Mouse (Mus musculus): ENCODE measurements at regions not wholly inside any gene's neighbourhood (a gene's known extent, or its start where the extent isn't known, plus 50 kb on each side); places are given as distances from the start of the nearest gene placed in this dataset.

- DNase-seq (ENCODE audit: low read depth, low spot score): no peak
These were observed 230.6 kb downstream of the Snx10 start for GRCm38 (mm10) chr6:51754239-51754681.

- DNase-seq (ENCODE audit: low read depth, low spot score): no peak
These were observed 233.4 kb downstream of the Snx10 start for GRCm38 (mm10) chr6:51757131-51757530.

DNA sequence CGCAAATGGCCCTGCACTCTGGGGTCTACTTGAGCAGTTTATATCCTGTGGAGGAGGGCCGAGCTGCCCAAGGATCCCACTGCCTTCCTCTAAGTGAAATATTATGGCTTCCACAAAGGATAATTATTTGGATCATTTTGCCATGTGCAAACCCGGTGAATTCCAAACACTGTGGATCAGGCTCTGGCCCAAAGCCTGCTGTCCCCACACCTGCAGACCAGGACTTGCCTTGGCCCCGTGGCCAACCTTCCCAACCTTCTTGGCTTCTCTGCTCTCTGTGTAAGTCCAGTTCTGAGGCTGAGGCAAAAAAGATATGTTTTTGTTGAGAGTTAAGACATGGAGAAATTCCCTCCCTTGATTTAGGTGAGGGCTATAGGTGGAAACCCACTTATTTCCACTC, 234.0 kb downstream of the Snx10 start:
- no peak for DNase-seq (ENCODE audit: low read depth, low spot score)

DNA sequence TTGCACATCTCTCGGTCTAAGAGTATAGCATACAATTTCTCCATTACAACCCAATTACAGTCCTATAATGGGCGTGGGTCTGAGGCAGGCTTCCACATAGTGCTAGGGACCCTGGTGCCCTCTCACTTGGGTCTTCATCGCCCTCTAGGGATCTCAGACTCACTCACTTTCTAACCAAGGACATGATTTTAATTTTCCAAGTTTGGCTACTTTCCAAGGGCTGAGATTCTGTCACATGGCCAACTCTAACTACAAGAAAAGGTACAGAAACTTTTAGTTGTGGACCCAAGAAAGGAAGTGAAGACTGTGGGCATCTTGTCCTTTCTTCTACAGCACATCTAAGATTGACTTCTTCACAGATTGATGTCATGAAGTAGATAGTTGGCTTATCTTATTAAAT, 235.1 kb downstream of the Snx10 start:
- no peak for DNase-seq (ENCODE audit: low read depth, low spot score)

- no peak for DNase-seq (ENCODE audit: low read depth, low spot score)
These were observed 236.7 kb downstream of the Snx10 start for GRCm38 (mm10) chr6:51760372-51760771.

GRCm38 (mm10) chr6:51761506-51761905, 237.8 kb downstream of the Snx10 start:
- no peak for DNase-seq (ENCODE audit: low read depth, low spot score)

GRCm38 (mm10) chr6:51766482-51766881, 242.8 kb downstream of the Snx10 start:
- no peak for DNase-seq (ENCODE audit: low read depth, low spot score)

- DNase-seq (ENCODE audit: low read depth, low spot score): peak; percentile 8
These were observed 244.1 kb downstream of the Snx10 start for GRCm38 (mm10) chr6:51767582-51768341.

- DNase-seq (ENCODE audit: low read depth, low spot score): no peak
These were observed 241.3 kb downstream of the Skap2 start for GRCm38 (mm10) chr6:51771001-51771400.

GRCm38 (mm10) chr6:51771424-51771823, 240.9 kb downstream of the Skap2 start:
- no peak for DNase-seq (ENCODE audit: low read depth, low spot score)

DNA sequence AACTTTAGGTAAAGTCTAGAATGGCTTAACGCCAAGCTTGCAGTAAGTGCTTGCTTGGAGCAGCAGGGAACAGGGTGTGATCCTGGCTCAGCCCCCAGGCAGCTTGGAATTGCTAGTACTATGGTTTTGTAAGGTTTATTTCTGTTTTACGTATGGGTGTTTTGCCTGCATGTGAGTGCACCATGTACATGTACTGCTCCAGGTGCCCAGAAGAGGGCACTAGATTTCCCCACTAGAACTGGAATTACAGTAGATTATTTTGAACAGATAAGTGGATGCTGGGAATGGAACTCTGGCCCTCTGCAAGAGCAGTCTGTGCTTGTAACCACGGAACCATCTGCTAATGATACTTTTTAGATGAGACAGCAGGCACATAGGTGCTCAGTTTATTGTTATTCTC, 237.6 kb downstream of the Skap2 start:
- DNase-seq (ENCODE audit: low read depth, low spot score): peak; percentile 6

DNA sequence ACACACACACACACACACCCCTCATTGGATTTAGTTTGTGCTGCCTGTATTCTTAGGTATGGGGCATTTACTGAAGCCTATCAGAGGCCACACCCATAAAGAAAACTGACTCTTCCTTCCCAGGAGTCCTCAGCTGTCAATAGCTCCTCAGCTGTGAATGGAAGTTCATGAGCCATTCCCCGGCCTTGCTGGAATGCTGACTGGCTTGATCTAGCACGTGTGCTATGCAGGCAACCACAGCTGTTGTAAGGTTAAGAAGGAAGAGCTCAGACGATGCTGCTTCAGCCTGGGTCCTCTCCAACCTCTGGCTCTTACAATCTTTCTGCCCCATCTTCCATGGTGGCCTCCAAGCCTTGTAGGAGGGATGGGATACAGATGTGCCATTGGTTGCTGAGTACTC, 226.7 kb downstream of the Skap2 start:
- DNase-seq (ENCODE audit: low read depth, low spot score): no peak

GRCm38 (mm10) chr6:51786836-51787235, 225.5 kb downstream of the Skap2 start:
- DNase-seq (ENCODE audit: low read depth, low spot score): no peak

DNA sequence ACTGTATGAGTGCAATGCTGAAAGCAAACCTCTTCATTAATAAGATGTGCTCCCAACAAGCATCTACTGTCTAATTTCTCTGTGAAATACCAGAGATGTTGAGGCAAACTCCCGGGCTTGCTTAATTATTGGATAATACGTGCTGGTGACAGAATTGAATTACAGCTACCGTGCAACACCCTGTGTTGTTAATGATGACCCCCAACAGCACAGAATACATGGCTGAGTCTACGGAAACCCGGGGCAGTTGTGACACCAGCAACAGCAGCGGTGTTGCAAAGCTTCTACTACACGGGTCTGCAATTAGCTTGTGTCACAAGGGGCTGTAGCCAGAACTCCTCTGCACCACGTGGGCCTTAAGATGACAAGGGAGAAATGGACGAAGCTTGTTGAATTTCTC, 224.2 kb downstream of the Skap2 start:
- DNase-seq (ENCODE audit: low read depth, low spot score): no peak

- DNase-seq (ENCODE audit: low read depth, low spot score): no peak
These were observed 222.1 kb downstream of the Skap2 start for GRCm38 (mm10) chr6:51790293-51790692.

GRCm38 (mm10) chr6:51790693-51791092, 221.7 kb downstream of the Skap2 start:
- no peak for DNase-seq (ENCODE audit: low read depth, low spot score)

- peak; percentile 17 for DNase-seq (ENCODE audit: low read depth, low spot score)
These were observed 217.0 kb downstream of the Skap2 start for GRCm38 (mm10) chr6:51795300-51795699.

GRCm38 (mm10) chr6:51798577-51799240, 213.6 kb downstream of the Skap2 start:
- no peak for DNase-seq (ENCODE audit: low read depth, low spot score)

DNA sequence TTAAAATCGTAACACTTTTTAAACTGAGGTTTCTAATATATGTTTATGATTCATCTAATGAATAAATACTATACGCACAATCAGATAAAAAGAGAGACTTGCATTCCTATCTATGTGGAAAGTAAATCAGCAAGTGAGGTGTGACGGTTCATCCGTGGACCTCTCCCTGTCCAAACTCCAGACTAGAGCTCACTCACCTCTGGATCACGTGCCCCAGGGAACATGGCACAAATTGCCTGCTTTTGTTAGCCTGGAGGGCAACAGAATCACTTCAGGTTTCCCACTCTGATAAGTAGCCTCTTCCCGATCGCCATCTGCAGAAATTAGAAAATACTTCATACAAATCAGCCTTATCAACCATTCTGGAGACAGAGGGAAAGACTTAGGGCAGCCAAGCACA, 206.7 kb downstream of the Skap2 start:
- no peak for DNase-seq (ENCODE audit: low read depth, low spot score)
